Mouse (Mus musculus) ES-Bruce4 (cell line): Measurements from ENCODE around the gene Sgcb.

Experiments used
- CTCF ChIP-seq: IDR thresholded peaks from one replicate; pipeline ENCODE4 v1.8.1; 2011; ENCODE audit warnings: low read depth, low read length
- EP300 ChIP-seq: IDR thresholded peaks from 2 replicates; pipeline ENCODE4 v1.6.1; 2011; ENCODE audit warnings: low read depth, low read length; ENCODE audit not compliant: insufficient read depth
- POLR2A ChIP-seq: IDR thresholded peaks from one replicate; pipeline ENCODE4 v1.8.1; 2011; ENCODE audit warnings: low read length; ENCODE audit not compliant: insufficient read depth

- no peak for TF ChIP-seq CTCF
- no peak for TF ChIP-seq POLR2A
- no peak for TF ChIP-seq EP300
These were observed 16.5 kb downstream of the Sgcb start for GRCm38 (mm10) chr5:73631001-73631558.
